Mouse (Mus musculus) MEL (cell line): ENCODE data around the gene Esrp2. TPM values are rescaled to one million over a fixed set of nuclear protein-coding genes. Genes with fewer than 3 reads are reported as not detected.

ENCODE experiments used
- DNase-seq: peaks from one replicate; pipeline ENCODE4 v3.0.0; 2011; ENCODE audit warnings: low read depth, low spot score
- H3K27ac ChIP-seq: 2 replicates; pipeline ENCODE4 v1.5.1; 2012; ENCODE audit warnings: low read depth, mild to moderate bottlenecking, control low read depth, low read length, moderate library complexity; ENCODE audit not compliant: control insufficient read depth
- H3K27me3 ChIP-seq, 2 experiments: fragments of 150-350 bp in 1 of 2; sonication (generic) in 1 of 2; 2 replicates each; pipeline ENCODE4 v1.6.1; 2012; ENCODE audit warnings: low read length in 2 of 2, mild to moderate bottlenecking in 2 of 2, improper control_type of control experiment in 1 of 2, moderate library complexity in 1 of 2; ENCODE audit not compliant: insufficient read depth in 2 of 2, control insufficient read depth in 1 of 2
- H3K36me3 ChIP-seq, 2 experiments: 2 replicates each; pipeline ENCODE4 v1.6.1; 2012 to 2014; ENCODE audit warnings: low read length in 2 of 2, improper control_type of control experiment in 1 of 2, inconsistent platforms in 1 of 2, mild to moderate bottlenecking in 1 of 2; ENCODE audit not compliant: insufficient read depth in 2 of 2, control insufficient read depth in 1 of 2
- H3K4me1 ChIP-seq, 2 experiments: fragments of 150-350 bp in 1 of 2; sonication (generic) in 1 of 2; 2 replicates each; pipeline ENCODE4 v1.6.1; 2012; ENCODE audit warnings: low read length in 2 of 2, improper control_type of control experiment in 1 of 2, mild to moderate bottlenecking in 1 of 2; ENCODE audit not compliant: insufficient read depth in 2 of 2, control insufficient read depth in 1 of 2
- H3K4me3 ChIP-seq, 2 experiments: fragments of 150-350 bp in 1 of 2; sonication (generic) in 1 of 2; 2 replicates each; pipeline ENCODE4 v1.5.1; 2012; ENCODE audit warnings: low read depth in 2 of 2, low read length in 2 of 2, mild to moderate bottlenecking in 2 of 2, moderate library complexity in 2 of 2, control low read depth in 1 of 2, improper control_type of control experiment in 1 of 2; ENCODE audit not compliant: control insufficient read depth in 1 of 2, insufficient read depth in 1 of 2
- H3K79me2 ChIP-seq: 2 replicates; pipeline ENCODE4 v1.6.1; 2012; ENCODE audit warnings: mild to moderate bottlenecking, low read length, moderate library complexity; ENCODE audit not compliant: control insufficient read depth, poor library complexity, insufficient read depth
- H3K9ac ChIP-seq: 2 replicates; pipeline ENCODE4 v1.6.1; 2012; ENCODE audit warnings: low read depth, mild to moderate bottlenecking, control low read depth, low read length, moderate library complexity; ENCODE audit not compliant: control insufficient read depth, poor library complexity, severe bottlenecking
- H3K9me3 ChIP-seq: fragments of 150-350 bp; sonication (generic); replicated peaks from 2 replicates; pipeline ENCODE4 v1.6.1; 2012; ENCODE audit warnings: mild to moderate bottlenecking, low read length, improper control_type of control experiment, moderate library complexity; ENCODE audit not compliant: insufficient read depth
- BHLHE40 ChIP-seq: IDR thresholded peaks from 2 replicates; pipeline ENCODE4 v1.6.1; 2012; ENCODE audit warnings: low read depth, mild to moderate bottlenecking, inconsistent platforms, low read length, improper control_type of control experiment, borderline replicate concordance
- CHD1 ChIP-seq: IDR thresholded peaks from 2 replicates; pipeline ENCODE4 v1.6.1; 2012; ENCODE audit warnings: low read depth, mild to moderate bottlenecking, inconsistent platforms, low read length, improper control_type of control experiment
- CTCF ChIP-seq, 3 experiments: IDR thresholded peaks in 2 of 3; conservative IDR thresholded peaks in 1 of 3; 2 replicates each; pipeline ENCODE4 v1.5.1; 2011 to 2012; ENCODE audit warnings: low read length in 3 of 3, low read depth in 2 of 3, mild to moderate bottlenecking in 2 of 3, improper control_type of control experiment in 1 of 3, inconsistent platforms in 1 of 3, mixed read lengths in 1 of 3, moderate library complexity in 1 of 3; ENCODE audit not compliant: control insufficient read depth in 1 of 3, insufficient read depth in 1 of 3, poor library complexity in 1 of 3, severe bottlenecking in 1 of 3
- E2F4 ChIP-seq: IDR thresholded peaks from 2 replicates; pipeline ENCODE4 v1.6.1; 2011; ENCODE audit warnings: low read depth, low read length, improper control_type of control experiment, borderline replicate concordance
- ELF1 ChIP-seq: IDR thresholded peaks from 2 replicates; pipeline ENCODE4 v1.6.1; 2014; ENCODE audit warnings: low read depth, mild to moderate bottlenecking, inconsistent platforms, low read length, improper control_type of control experiment, moderate library complexity
- EP300 ChIP-seq, 2 experiments: IDR thresholded peaks; 2 replicates each; pipeline ENCODE4 v1.6.1; 2011; ENCODE audit warnings: improper control_type of control experiment in 2 of 2, low read length in 2 of 2, low read depth in 1 of 2, mild to moderate bottlenecking in 1 of 2
- GATA1 ChIP-seq: IDR thresholded peaks from 2 replicates; pipeline ENCODE4 v1.6.1; 2011; ENCODE audit warnings: low read depth, low read length, improper control_type of control experiment
- HCFC1 ChIP-seq: IDR thresholded peaks from 2 replicates; pipeline ENCODE4 v1.6.1; 2012; ENCODE audit warnings: low read depth, mild to moderate bottlenecking, inconsistent platforms, low read length, improper control_type of control experiment, moderate library complexity
- MAZ ChIP-seq: IDR thresholded peaks from 2 replicates; pipeline ENCODE4 v1.6.1; 2012; ENCODE audit warnings: low read depth, mild to moderate bottlenecking, inconsistent platforms, low read length, improper control_type of control experiment
- MXI1 ChIP-seq: IDR thresholded peaks from 2 replicates; pipeline ENCODE4 v1.6.1; 2011; ENCODE audit warnings: mild to moderate bottlenecking, low read depth, low read length, improper control_type of control experiment
- NELFE ChIP-seq: IDR thresholded peaks from 2 replicates; pipeline ENCODE4 v1.6.1; 2011; ENCODE audit warnings: low read depth, low read length, improper control_type of control experiment
- NRF1 ChIP-seq: IDR thresholded peaks from 2 replicates; pipeline ENCODE4 v1.6.1; 2014; ENCODE audit warnings: low read depth, mild to moderate bottlenecking, inconsistent platforms, low read length, improper control_type of control experiment, moderate library complexity; ENCODE audit not compliant: poor library complexity, insufficient read depth, severe bottlenecking
- POLR2A ChIP-seq, 2 experiments: IDR thresholded peaks; 2 replicates each; pipeline ENCODE4 v1.6.1; 2011 to 2012; ENCODE audit warnings: low read length in 2 of 2, mild to moderate bottlenecking in 2 of 2, control low read depth in 1 of 2, improper control_type of control experiment in 1 of 2, low read depth in 1 of 2, moderate library complexity in 1 of 2; ENCODE audit not compliant: control insufficient read depth in 1 of 2, insufficient read depth in 1 of 2, poor library complexity in 1 of 2
- RAD21 ChIP-seq: IDR thresholded peaks from 2 replicates; pipeline ENCODE4 v1.6.1; 2011; ENCODE audit warnings: mild to moderate bottlenecking, low read depth, low read length, improper control_type of control experiment
- RCOR1 ChIP-seq: IDR thresholded peaks from 2 replicates; pipeline ENCODE4 v1.6.1; 2012; ENCODE audit warnings: low read depth, mild to moderate bottlenecking, inconsistent platforms, low read length, improper control_type of control experiment
- SIN3A ChIP-seq: IDR thresholded peaks from 2 replicates; pipeline ENCODE4 v1.6.1; 2012; ENCODE audit warnings: low read length, improper control_type of control experiment, inconsistent platforms
- SMC3 ChIP-seq: IDR thresholded peaks from 2 replicates; pipeline ENCODE4 v1.6.1; 2011; ENCODE audit warnings: low read depth, low read length, improper control_type of control experiment
- TBP ChIP-seq: IDR thresholded peaks from 2 replicates; pipeline ENCODE4 v1.8.0; 2011; ENCODE audit warnings: low read depth, low read length, improper control_type of control experiment
- UBTF ChIP-seq: IDR thresholded peaks from 2 replicates; pipeline ENCODE4 v1.6.1; 2012; ENCODE audit warnings: low read depth, mild to moderate bottlenecking, inconsistent platforms, low read length, improper control_type of control experiment, moderate library complexity, borderline replicate concordance; ENCODE audit not compliant: insufficient read depth
- USF2 ChIP-seq, 2 experiments: IDR thresholded peaks; 2 replicates each; pipeline ENCODE4 v1.6.1; 2011 to 2012; ENCODE audit warnings: improper control_type of control experiment in 2 of 2, low read length in 2 of 2, borderline replicate concordance in 1 of 2, inconsistent platforms in 1 of 2, low read depth in 1 of 2, mild to moderate bottlenecking in 1 of 2; ENCODE audit not compliant: insufficient read depth in 1 of 2
- ZC3H11A ChIP-seq: IDR thresholded peaks from 2 replicates; pipeline ENCODE4 v1.6.1; 2012; ENCODE audit warnings: low read depth, mild to moderate bottlenecking, inconsistent platforms, low read length, improper control_type of control experiment
- ZNF384 ChIP-seq: IDR thresholded peaks from 2 replicates; pipeline ENCODE4 v1.6.1; 2012; ENCODE audit warnings: low read depth, mild to moderate bottlenecking, inconsistent platforms, low read length, improper control_type of control experiment
- polyA plus RNA-seq, 2 experiments: library from polyadenylated mRNA; stranded (reverse) in 1 of 2; unstranded in 1 of 2; fragments of >175 nt in 1 of 2; fragments of >200 nt in 1 of 2; gene quantifications; 2 replicates each; pipeline versions ENCODE4 v1.2.1 to v1.2.4; 2012; ENCODE audit warnings: low replicate concordance in 2 of 2, low read depth in 1 of 2; ENCODE audit not compliant: insufficient read length in 2 of 2, insufficient read depth in 1 of 2, missing spikeins in 1 of 2
- total RNA-seq: library from RNA; depleted of rRNA; stranded (reverse); fragments of 300-350 nt; gene quantifications from 2 replicates; pipeline ENCODE4 v1.2.3, GENCODE M21; 2012

Esrp2 gene
- total and polyA plus RNA-seq, 3 experiments: 2.3 to 4.5 TPM; not detected in 1

GRCm38 (mm10) chr8:106108080-106108479 is 28.7 kb downstream of the Esrp2 start:
- TF ChIP-seq ELF1 (no peak), HCFC1 (no peak), NELFE (no peak), USF2 (IDR thresholded peaks at IDR 0.05; ENCODE audit: borderline replicate concordance in 1 of 2, insufficient read depth in 1 of 2, low read depth in 1 of 2, low read length in 2 of 2) (no peak), ZNF384 (no peak), ZC3H11A (no peak), NRF1 (no peak), RCOR1 (no peak), RAD21 (no peak), MAZ (no peak), CTCF (IDR thresholded peaks at IDR 0.05 in 2 of 3, conservative IDR thresholded peaks at IDR 0.05 in 1 of 3; ENCODE audit: control insufficient read depth in 1 of 3, insufficient read depth in 1 of 3, low read depth in 2 of 3, low read length in 3 of 3, poor library complexity in 1 of 3, severe bottlenecking in 1 of 3) (no peak), SIN3A (no peak), UBTF (no peak), SMC3 (no peak), BHLHE40 (no peak), EP300 (IDR thresholded peaks at IDR 0.05; ENCODE audit: low read depth in 1 of 2, low read length in 2 of 2) (no peak)
- TF ChIP-seq, all 39 proteins: peak for 0
- Histone ChIP-seq H3K27ac (no peak overlapping the region), H3K4me1 (no peaks in the 10 kb centered on the region), H3K79me2 (no peaks in the 10 kb centered on the region), H3K4me3 (no peak overlapping the region), H3K27me3 (no peaks in the 10 kb centered on the region), H3K9me3 (no peaks in the 10 kb centered on the region), H3K9ac (no peak overlapping the region), H3K36me3 (peaks cover 0 to 26% of the 10 kb centered on the region in 2 experiments; a peak in 2 of 4 replicates)
- DNase-seq: no peak

GRCm38 (mm10) chr8:106106193-106106592 is 30.6 kb downstream of the Esrp2 start:
- Histone ChIP-seq H3K79me2 (no peaks in the 10 kb centered on the region), H3K9ac (no peak overlapping the region), H3K27me3 (no peaks in the 10 kb centered on the region), H3K27ac (no peak overlapping the region), H3K4me1 (no peaks in the 10 kb centered on the region), H3K4me3 (no peak overlapping the region), H3K36me3 (peaks cover 0 to 25% of the 10 kb centered on the region in 2 experiments; a peak in 2 of 4 replicates), H3K9me3 (no peaks in the 10 kb centered on the region)
- no peak for DNase-seq
- no peak for TF ChIP-seq GATA1
- TF ChIP-seq EP300 (IDR thresholded peaks at IDR 0.05; ENCODE audit: low read depth in 1 of 2, low read length in 2 of 2): no peak
- no peak for TF ChIP-seq CHD1
- TF ChIP-seq MXI1: no peak
- TF ChIP-seq SIN3A: no peak
- TF ChIP-seq RAD21: no peak
- TF ChIP-seq E2F4: no peak
- no peak for TF ChIP-seq TBP
- no peak for TF ChIP-seq POLR2A (IDR thresholded peaks at IDR 0.05; ENCODE audit: control insufficient read depth in 1 of 2, insufficient read depth in 1 of 2, low read depth in 1 of 2, low read length in 2 of 2, poor library complexity in 1 of 2)
- no peak for TF ChIP-seq BHLHE40
- TF ChIP-seq RCOR1: no peak
